Mouse (Mus musculus): ENCODE results near the gene Nt5dc3.

DNA sequence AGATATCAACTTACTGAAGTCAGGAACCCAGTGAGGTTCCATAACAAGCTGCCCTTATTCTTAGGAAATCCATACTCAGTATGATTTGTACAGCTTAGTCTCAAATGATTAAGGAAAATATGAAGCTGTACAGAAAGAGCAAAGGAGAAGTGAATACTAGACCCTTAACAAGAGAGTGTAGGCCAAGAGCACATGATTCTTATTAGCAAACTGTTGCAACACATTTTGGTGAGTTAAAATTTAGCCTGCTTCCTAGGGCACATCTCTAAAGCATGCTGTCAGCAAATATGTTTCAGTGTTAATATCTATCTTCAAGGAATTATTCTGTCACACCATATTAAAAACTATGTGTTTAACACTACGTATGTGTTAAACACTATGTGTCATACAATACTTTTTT lies 107.6 kb downstream of the Nt5dc3 start:
- no peak for TF ChIP-seq CTCF (IDR thresholded peaks at IDR 0.05; ENCODE audit: low read depth, low read length)
- TF ChIP-seq GATA1 (IDR thresholded peaks at IDR 0.05; ENCODE audit: borderline replicate concordance, low read length) = no peak

All from G1E (cell line).